Mouse (Mus musculus): ENCODE measurements at regions not wholly inside any gene's neighbourhood (a gene's known extent, or its start where the extent isn't known, plus 50 kb on each side); places are given as distances from the start of the nearest gene placed in this dataset.

GRCm38 (mm10) chr6:94818220-94818619 lies 118.3 kb upstream of the Lrig1 start:
- Histone ChIP-seq H3K4me1 (ENCODE audit: control insufficient read depth, insufficient read depth, low read length) (no peaks in the 10 kb centered on the region), H3K4me3 (replicated peaks; ENCODE audit: control insufficient read depth, low read depth, low read length) (no peak overlapping the region), H3K27ac (ENCODE audit: control insufficient read depth, insufficient read depth, low read depth, low read length, poor library complexity) (no peak overlapping the region)
- TF ChIP-seq CTCF (IDR thresholded peaks at IDR 0.05; ENCODE audit: control insufficient read depth, insufficient read depth, low read length) = no peak
- TF ChIP-seq POLR2A (IDR thresholded peaks at IDR 0.05; ENCODE audit: borderline replicate concordance, control insufficient read depth, low read depth, low read length) = no peak
- 56% methylated on average over 6 of the region's 6 CpGs for WGBS

DNA sequence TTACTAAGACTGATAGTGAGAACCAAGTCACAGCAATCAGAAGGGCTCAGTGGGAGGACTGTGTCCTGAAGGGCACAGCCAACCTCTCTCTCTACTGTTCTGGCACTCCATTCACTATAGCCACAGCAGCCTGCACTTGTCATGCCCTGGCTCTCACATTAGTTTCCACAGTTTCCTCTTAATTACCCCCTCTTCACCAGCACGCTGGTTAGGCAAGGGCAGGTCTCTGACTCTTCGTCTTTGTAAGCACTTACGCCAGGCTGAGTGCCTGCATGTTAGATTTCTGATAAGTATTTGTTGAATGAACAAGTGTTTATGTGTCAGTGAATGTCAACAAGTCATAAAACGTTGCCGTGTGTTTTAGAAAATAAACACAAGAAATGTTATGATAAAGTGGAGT lies 116.2 kb upstream of the Lrig1 start:
- H3K4me1 ChIP-seq (ENCODE audit: control insufficient read depth, insufficient read depth, low read length) = no peaks in the 10 kb centered on the region
- H3K27ac ChIP-seq (ENCODE audit: control insufficient read depth, insufficient read depth, low read depth, low read length, poor library complexity) = no peak overlapping the region
- H3K4me3 ChIP-seq (replicated peaks; ENCODE audit: control insufficient read depth, low read depth, low read length) = no peak overlapping the region
- TF ChIP-seq CTCF (IDR thresholded peaks at IDR 0.05; ENCODE audit: control insufficient read depth, insufficient read depth, low read length) (no peak), POLR2A (IDR thresholded peaks at IDR 0.05; ENCODE audit: borderline replicate concordance, control insufficient read depth, low read depth, low read length) (no peak)
- 67% methylated on average over 5 of the region's 5 CpGs for WGBS

GRCm38 (mm10) chr6:94814711-94815110 lies 114.8 kb upstream of the Lrig1 start:
- 70% methylated on average over 3 of the region's 3 CpGs for WGBS
- Histone ChIP-seq H3K27ac (ENCODE audit: control insufficient read depth, insufficient read depth, low read depth, low read length, poor library complexity) (no peak overlapping the region), H3K4me1 (ENCODE audit: control insufficient read depth, insufficient read depth, low read length) (no peaks in the 10 kb centered on the region), H3K4me3 (replicated peaks; ENCODE audit: control insufficient read depth, low read depth, low read length) (no peak overlapping the region)
- no peak for TF ChIP-seq CTCF (IDR thresholded peaks at IDR 0.05; ENCODE audit: control insufficient read depth, insufficient read depth, low read length)
- no peak for TF ChIP-seq POLR2A (IDR thresholded peaks at IDR 0.05; ENCODE audit: borderline replicate concordance, control insufficient read depth, low read depth, low read length)

GRCm38 (mm10) chr6:94813481-94814148 lies 113.7 kb upstream of the Lrig1 start:
- 65% methylated on average over 7 of the region's 7 CpGs for WGBS
- H3K4me3 ChIP-seq (replicated peaks; ENCODE audit: control insufficient read depth, low read depth, low read length) = no peak overlapping the region
- no peaks in the 10 kb centered on the region for H3K4me1 ChIP-seq (ENCODE audit: control insufficient read depth, insufficient read depth, low read length)
- H3K27ac ChIP-seq (ENCODE audit: control insufficient read depth, insufficient read depth, low read depth, low read length, poor library complexity) = no peak overlapping the region
- TF ChIP-seq CTCF (IDR thresholded peaks at IDR 0.05; ENCODE audit: control insufficient read depth, insufficient read depth, low read length) (no peak), POLR2A (IDR thresholded peaks at IDR 0.05; ENCODE audit: borderline replicate concordance, control insufficient read depth, low read depth, low read length) (no peak)

DNA sequence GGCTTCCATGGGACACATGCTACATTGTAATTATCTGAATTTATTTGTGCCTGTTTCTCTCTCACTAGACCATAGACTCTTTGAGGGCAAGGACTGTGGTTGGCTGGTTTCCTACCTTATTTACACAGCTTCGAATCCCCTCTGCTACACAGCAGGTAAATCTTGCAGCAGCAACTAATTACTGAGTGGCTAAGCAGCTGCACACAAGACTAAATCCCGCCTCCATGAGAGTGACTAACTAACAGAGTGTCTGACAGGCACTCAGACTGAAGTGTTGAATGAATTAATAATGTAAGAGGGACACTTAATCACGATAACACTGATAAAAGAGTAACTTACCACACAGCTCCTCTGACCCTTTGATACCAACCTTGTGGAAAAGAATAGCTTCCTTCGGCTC lies 111.9 kb upstream of the Lrig1 start:
- whole genome bisulfite sequencing = 52% methylated on average over 4 of the region's 4 CpGs
- H3K4me1 ChIP-seq (ENCODE audit: control insufficient read depth, insufficient read depth, low read length) = no peaks in the 10 kb centered on the region
- H3K27ac ChIP-seq (ENCODE audit: control insufficient read depth, insufficient read depth, low read depth, low read length, poor library complexity) = no peak overlapping the region
- TF ChIP-seq POLR2A (IDR thresholded peaks at IDR 0.05; ENCODE audit: borderline replicate concordance, control insufficient read depth, low read depth, low read length) (no peak), CTCF (IDR thresholded peaks at IDR 0.05; ENCODE audit: control insufficient read depth, insufficient read depth, low read length) (no peak)
- no peak overlapping the region for H3K4me3 ChIP-seq (replicated peaks; ENCODE audit: control insufficient read depth, low read depth, low read length)

DNA sequence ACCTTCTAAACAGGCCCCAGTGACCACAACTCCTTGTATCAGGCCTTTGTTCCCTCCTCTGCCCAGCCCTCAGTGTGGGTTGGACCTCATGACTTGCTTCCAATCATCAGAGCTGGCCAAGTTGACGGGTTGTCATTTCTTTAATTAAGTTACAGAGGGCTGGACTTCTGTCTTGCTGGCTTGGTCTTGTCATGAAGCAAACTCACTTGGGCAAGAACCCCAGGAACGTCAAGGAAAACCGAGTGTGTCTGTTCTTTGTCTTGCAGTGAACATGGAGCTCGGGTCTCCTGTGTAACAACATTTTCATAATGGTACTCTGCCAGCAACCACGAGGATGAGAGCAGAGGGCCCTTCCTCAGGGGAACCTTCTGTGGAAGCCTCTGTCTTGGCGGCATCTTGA lies 107.3 kb upstream of the Lrig1 start:
- TF ChIP-seq POLR2A (IDR thresholded peaks at IDR 0.05; ENCODE audit: borderline replicate concordance, control insufficient read depth, low read depth, low read length) = no peak
- TF ChIP-seq CTCF (IDR thresholded peaks at IDR 0.05; ENCODE audit: control insufficient read depth, insufficient read depth, low read length) = no peak
- H3K4me1 ChIP-seq (ENCODE audit: control insufficient read depth, insufficient read depth, low read length) = no peaks in the 10 kb centered on the region
- no peak overlapping the region for H3K27ac ChIP-seq (ENCODE audit: control insufficient read depth, insufficient read depth, low read depth, low read length, poor library complexity)
- no peak overlapping the region for H3K4me3 ChIP-seq (replicated peaks; ENCODE audit: control insufficient read depth, low read depth, low read length)
- WGBS = 69% methylated on average over 6 of the region's 6 CpGs

DNA sequence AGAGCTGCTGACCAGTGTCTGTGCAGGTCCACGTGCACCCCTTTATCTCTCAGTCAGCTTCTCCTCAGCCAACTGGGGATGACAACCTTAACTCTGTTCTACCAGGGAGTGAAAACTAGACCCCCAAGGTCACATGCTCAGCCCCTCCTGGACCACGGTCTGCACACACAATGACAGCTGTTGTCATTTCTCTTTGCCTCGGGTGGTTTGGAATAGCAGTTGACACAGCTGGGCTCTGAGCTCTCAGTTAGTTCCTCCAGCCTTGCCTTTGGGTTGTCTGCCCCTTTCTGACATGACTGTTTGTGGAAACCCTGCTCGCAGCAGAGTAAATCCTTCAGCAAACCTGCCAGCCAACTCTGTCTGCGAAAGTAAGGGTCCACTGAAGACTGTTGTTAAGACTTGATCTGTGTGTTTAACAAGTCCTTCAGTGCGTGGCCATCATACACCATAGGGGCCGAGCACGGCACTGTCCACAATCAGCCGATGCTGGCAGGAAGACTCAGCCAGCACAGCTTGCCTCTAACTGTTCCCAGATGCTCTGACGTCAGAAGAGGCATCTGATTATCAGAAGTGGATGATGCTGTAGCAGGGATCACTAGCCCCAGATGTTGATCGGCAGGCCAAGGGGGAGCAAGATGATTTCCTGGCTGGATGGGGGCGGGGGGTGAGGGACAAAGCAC lies 106.7 kb upstream of the Lrig1 start:
- Histone ChIP-seq H3K4me3 (replicated peaks; ENCODE audit: control insufficient read depth, low read depth, low read length) (no peak overlapping the region), H3K27ac (ENCODE audit: control insufficient read depth, insufficient read depth, low read depth, low read length, poor library complexity) (no peak overlapping the region), H3K4me1 (ENCODE audit: control insufficient read depth, insufficient read depth, low read length) (no peaks in the 10 kb centered on the region)
- WGBS = 74% methylated on average over 12 of the region's 12 CpGs
- TF ChIP-seq POLR2A (IDR thresholded peaks at IDR 0.05; ENCODE audit: borderline replicate concordance, control insufficient read depth, low read depth, low read length) (no peak), CTCF (IDR thresholded peaks at IDR 0.05; ENCODE audit: control insufficient read depth, insufficient read depth, low read length) (no peak)

DNA sequence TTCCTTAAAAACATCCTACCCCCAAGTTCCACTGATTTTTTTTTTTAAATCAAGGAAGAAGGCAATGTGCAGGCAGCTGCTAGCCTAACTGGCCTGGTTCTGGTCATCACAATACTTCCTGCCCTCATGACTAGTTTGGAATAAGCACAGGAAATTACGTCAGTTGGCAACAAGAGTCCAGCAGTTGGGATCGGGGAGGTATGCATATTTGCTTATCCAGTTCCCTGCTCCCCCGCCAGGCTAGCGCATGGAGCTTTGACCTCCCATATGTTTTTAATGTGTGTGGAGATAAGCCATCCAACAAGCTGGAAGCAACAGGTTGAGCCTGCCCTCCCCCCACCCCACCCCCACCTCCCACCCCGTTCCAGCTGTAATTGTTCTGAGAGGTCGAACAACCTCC lies 105.7 kb upstream of the Lrig1 start:
- TF ChIP-seq CTCF (IDR thresholded peaks at IDR 0.05; ENCODE audit: control insufficient read depth, insufficient read depth, low read length) = no peak
- TF ChIP-seq POLR2A (IDR thresholded peaks at IDR 0.05; ENCODE audit: borderline replicate concordance, control insufficient read depth, low read depth, low read length) = no peak
- H3K27ac ChIP-seq (ENCODE audit: control insufficient read depth, insufficient read depth, low read depth, low read length, poor library complexity) = no peak overlapping the region
- no peaks in the 10 kb centered on the region for H3K4me1 ChIP-seq (ENCODE audit: control insufficient read depth, insufficient read depth, low read length)
- 59% methylated on average over 6 of the region's 6 CpGs for WGBS
- H3K4me3 ChIP-seq (replicated peaks; ENCODE audit: control insufficient read depth, low read depth, low read length) = no peak overlapping the region

Measured in bone marrow, adult 2 months (tissue).